Mouse (Mus musculus): ENCODE measurements at regions not wholly inside any gene's neighbourhood (a gene's known extent, or its start where the extent isn't known, plus 50 kb on each side); places are given as distances from the start of the nearest gene placed in this dataset.
A peak's percentile ranks its signal among the peaks of the same experiment; 100 is the strongest.

GRCm38 (mm10) chr8:92610487-92611059, 63.5 kb upstream of the Irx6 start:
- DNase-seq (ENCODE audit: low spot score) = no peak

GRCm38 (mm10) chr8:92613486-92613885, 60.6 kb upstream of the Irx6 start:
- peaks cover 40% of the 10 kb centered on the region for H3K27me3 ChIP-seq (ENCODE audit: low read depth, poor library complexity, severe bottlenecking)
- H3K4me1 ChIP-seq = peaks cover 18% of the 10 kb centered on the region
- WGBS = 28% methylated on average over 4 of the region's 4 CpGs
- peak; percentile 56 for DNase-seq (ENCODE audit: low spot score)
- no peak overlapping the region for H3K27ac ChIP-seq
- H3K4me3 ChIP-seq = no peak overlapping the region
- no peaks in the 10 kb centered on the region for H3K9me3 ChIP-seq (replicated peaks)
- no peaks in the 10 kb centered on the region for H3K36me3 ChIP-seq

More at GRCm38 (mm10) chr8:92610487-92611059, 63.5 kb upstream of the Irx6 start:
- WGBS = 63% methylated on average over 6 of the region's 6 CpGs
- Histone ChIP-seq H3K27ac (no peak overlapping the region), H3K4me1 (no peaks in the 10 kb centered on the region; the same call in 1 of the 2 replicates), H3K36me3 (no peaks in the 10 kb centered on the region), H3K27me3 (ENCODE audit: low read depth, poor library complexity, severe bottlenecking) (peaks cover 39% of the 10 kb centered on the region), H3K4me3 (no peak overlapping the region), H3K9me3 (replicated peaks) (no peaks in the 10 kb centered on the region)

- no peaks in the 10 kb centered on the region for H3K9me3 ChIP-seq (replicated peaks)
- no peaks in the 10 kb centered on the region for H3K36me3 ChIP-seq
- H3K27ac ChIP-seq = 0 out of 2 replicates have a peak overlapping the region, but pooled peaks have one; percentile 9
- 46% methylated on average over 10 of the region's 10 CpGs for WGBS
- no peak overlapping the region for H3K4me3 ChIP-seq
- DNase-seq (ENCODE audit: low spot score) = no peak
- peaks cover 29% of the 10 kb centered on the region for H3K27me3 ChIP-seq (ENCODE audit: low read depth, poor library complexity, severe bottlenecking)
- H3K4me1 ChIP-seq = peaks cover 18% of the 10 kb centered on the region
Observed at GRCm38 (mm10) chr8:92616341-92617115, 57.6 kb upstream of the Irx6 start.

GRCm38 (mm10) chr8:92618281-92618680, 55.8 kb upstream of the Irx6 start:
- whole genome bisulfite sequencing = 80% methylated on average over 14 of the region's 14 CpGs
- DNase-seq (ENCODE audit: low spot score) = peak; percentile 47
- H3K4me1 ChIP-seq = peaks cover 18% of the 10 kb centered on the region
- no peaks in the 10 kb centered on the region for H3K36me3 ChIP-seq
- H3K27ac ChIP-seq = no peak overlapping the region
- H3K4me3 ChIP-seq = no peak overlapping the region
- H3K27me3 ChIP-seq (ENCODE audit: low read depth, poor library complexity, severe bottlenecking) = peaks cover 20% of the 10 kb centered on the region; the same call in 1 of the 2 replicates
- H3K9me3 ChIP-seq (replicated peaks) = no peaks in the 10 kb centered on the region
